Mouse (Mus musculus): Measurements from ENCODE around the gene Tmem191c. TPM values are rescaled to one million over a fixed set of nuclear protein-coding genes. Genes with fewer than 3 reads are reported as not detected.

Gene Tmem191c
- polyA plus RNA-seq, 1 experiment from 2014 or later, result 25.3 TPM

- WGBS, result 84% methylated on average over 5 of the region's 5 CpGs
- ATAC-seq (ENCODE audit: low FRiP score, low TSS enrichment), result no peak
- peaks cover 95% of the 10 kb centered on the region for H3K36me3 ChIP-seq (ENCODE audit: control insufficient read depth, insufficient read depth, low read length)
- no peaks in the 10 kb centered on the region for H3K9me3 ChIP-seq (ENCODE audit: control insufficient read depth, low read length)
- H3K4me3 ChIP-seq (replicated peaks; ENCODE audit: low read depth, low read length), result no peak overlapping the region
- no peaks in the 10 kb centered on the region for H3K4me1 ChIP-seq (ENCODE audit: control insufficient read depth, insufficient read depth, low read length)
- H3K27me3 ChIP-seq (ENCODE audit: control insufficient read depth, insufficient read depth, low read length), result no peaks in the 10 kb centered on the region
- no peak overlapping the region for H3K4me2 ChIP-seq (ENCODE audit: low read length)
- no peak for DNase-seq
- H3K27ac ChIP-seq (replicated peaks; ENCODE audit: low read depth, low read length), result no peak overlapping the region
- H3K9ac ChIP-seq (replicated peaks; ENCODE audit: low read length), result no peak overlapping the region
These were observed 27.8 kb downstream of the Tmem191c start for GRCm38 (mm10) chr16:17303521-17304245.

GRCm38 (mm10) chr16:17307461-17307860, 31.6 kb downstream of the Tmem191c start:
- no peak for ATAC-seq (ENCODE audit: low FRiP score, low TSS enrichment)

GRCm38 (mm10) chr16:17309036-17309435, 33.2 kb downstream of the Tmem191c start:
- Histone ChIP-seq H3K27me3 (ENCODE audit: control insufficient read depth, insufficient read depth, low read length) (no peaks in the 10 kb centered on the region), H3K27ac (replicated peaks; ENCODE audit: low read depth, low read length) (no peak overlapping the region), H3K4me1 (ENCODE audit: control insufficient read depth, insufficient read depth, low read length) (no peaks in the 10 kb centered on the region), H3K4me3 (replicated peaks; ENCODE audit: low read depth, low read length) (no peak overlapping the region), H3K36me3 (ENCODE audit: control insufficient read depth, insufficient read depth, low read length) (peaks cover 90% of the 10 kb centered on the region), H3K9me3 (ENCODE audit: control insufficient read depth, low read length) (no peaks in the 10 kb centered on the region), H3K9ac (replicated peaks; ENCODE audit: low read length) (no peak overlapping the region), H3K4me2 (ENCODE audit: low read length) (no peak overlapping the region)
- ATAC-seq (ENCODE audit: low FRiP score, low TSS enrichment) (no peak), DNase-seq (no peak)
- WGBS, result 97% methylated on average over 10 of the region's 10 CpGs

More at GRCm38 (mm10) chr16:17307461-17307860, 31.6 kb downstream of the Tmem191c start:
- Histone ChIP-seq H3K27ac (replicated peaks; ENCODE audit: low read depth, low read length) (no peak overlapping the region), H3K4me3 (replicated peaks; ENCODE audit: low read depth, low read length) (no peak overlapping the region), H3K4me2 (ENCODE audit: low read length) (no peak overlapping the region), H3K4me1 (ENCODE audit: control insufficient read depth, insufficient read depth, low read length) (no peaks in the 10 kb centered on the region), H3K36me3 (ENCODE audit: control insufficient read depth, insufficient read depth, low read length) (peaks cover 92% of the 10 kb centered on the region), H3K27me3 (ENCODE audit: control insufficient read depth, insufficient read depth, low read length) (no peaks in the 10 kb centered on the region), H3K9ac (replicated peaks; ENCODE audit: low read length) (no peak overlapping the region), H3K9me3 (ENCODE audit: control insufficient read depth, low read length) (no peaks in the 10 kb centered on the region)
- WGBS, result 93% methylated on average over 5 of the region's 5 CpGs
- DNase-seq, result no peak

GRCm38 (mm10) chr16:17312531-17312930, 36.7 kb downstream of the Tmem191c start:
- H3K4me3 ChIP-seq (replicated peaks; ENCODE audit: low read depth, low read length), result no peak overlapping the region
- no peak for ATAC-seq (ENCODE audit: low FRiP score, low TSS enrichment)
- H3K27ac ChIP-seq (replicated peaks; ENCODE audit: low read depth, low read length), result no peak overlapping the region
- WGBS, result 96% methylated on average over 5 of the region's 5 CpGs
- H3K4me2 ChIP-seq (ENCODE audit: low read length), result no peak overlapping the region
- peaks cover 94% of the 10 kb centered on the region for H3K36me3 ChIP-seq (ENCODE audit: control insufficient read depth, insufficient read depth, low read length)
- no peaks in the 10 kb centered on the region for H3K9me3 ChIP-seq (ENCODE audit: control insufficient read depth, low read length)
- DNase-seq, result no peak
- no peak overlapping the region for H3K9ac ChIP-seq (replicated peaks; ENCODE audit: low read length)
- H3K27me3 ChIP-seq (ENCODE audit: control insufficient read depth, insufficient read depth, low read length), result no peaks in the 10 kb centered on the region
- H3K4me1 ChIP-seq (ENCODE audit: control insufficient read depth, insufficient read depth, low read length), result no peaks in the 10 kb centered on the region

GRCm38 (mm10) chr16:17316554-17316953, 40.7 kb downstream of the Tmem191c start:
- no peak overlapping the region for H3K9ac ChIP-seq (replicated peaks; ENCODE audit: low read length)

GRCm38 (mm10) chr16:17321481-17321880, 45.6 kb downstream of the Tmem191c start:
- DNase-seq (peak; percentile 12), ATAC-seq (ENCODE audit: low FRiP score, low TSS enrichment) (no peak)
- Histone ChIP-seq H3K9me3 (ENCODE audit: control insufficient read depth, low read length) (no peaks in the 10 kb centered on the region), H3K4me3 (replicated peaks; ENCODE audit: low read depth, low read length) (no peak overlapping the region), H3K27ac (replicated peaks; ENCODE audit: low read depth, low read length) (no peak overlapping the region), H3K9ac (replicated peaks; ENCODE audit: low read length) (no peak overlapping the region), H3K27me3 (ENCODE audit: control insufficient read depth, insufficient read depth, low read length) (no peaks in the 10 kb centered on the region), H3K4me2 (ENCODE audit: low read length) (no peak overlapping the region), H3K4me1 (ENCODE audit: control insufficient read depth, insufficient read depth, low read length) (no peaks in the 10 kb centered on the region), H3K36me3 (ENCODE audit: control insufficient read depth, insufficient read depth, low read length) (peaks cover 88% of the 10 kb centered on the region)
- 83% methylated on average over 5 of the region's 5 CpGs for WGBS

More at GRCm38 (mm10) chr16:17316554-17316953, 40.7 kb downstream of the Tmem191c start:
- Histone ChIP-seq H3K4me2 (ENCODE audit: low read length) (no peak overlapping the region), H3K9me3 (ENCODE audit: control insufficient read depth, low read length) (no peaks in the 10 kb centered on the region), H3K27ac (replicated peaks; ENCODE audit: low read depth, low read length) (no peak overlapping the region), H3K27me3 (ENCODE audit: control insufficient read depth, insufficient read depth, low read length) (no peaks in the 10 kb centered on the region), H3K36me3 (ENCODE audit: control insufficient read depth, insufficient read depth, low read length) (peaks cover 87% of the 10 kb centered on the region), H3K4me3 (replicated peaks; ENCODE audit: low read depth, low read length) (no peak overlapping the region), H3K4me1 (ENCODE audit: control insufficient read depth, insufficient read depth, low read length) (no peaks in the 10 kb centered on the region)
- no peak for ATAC-seq (ENCODE audit: low FRiP score, low TSS enrichment)
- no peak for DNase-seq
- 96% methylated on average over 7 of the region's 7 CpGs for WGBS

GRCm38 (mm10) chr16:17324745-17325144, 48.9 kb downstream of the Tmem191c start:
- Histone ChIP-seq H3K4me3 (replicated peaks; ENCODE audit: low read depth, low read length) (no peak overlapping the region), H3K27ac (replicated peaks; ENCODE audit: low read depth, low read length) (no peak overlapping the region), H3K9ac (replicated peaks; ENCODE audit: low read length) (no peak overlapping the region), H3K4me2 (ENCODE audit: low read length) (no peak overlapping the region), H3K4me1 (ENCODE audit: control insufficient read depth, insufficient read depth, low read length) (no peaks in the 10 kb centered on the region), H3K36me3 (ENCODE audit: control insufficient read depth, insufficient read depth, low read length) (peaks cover 67% of the 10 kb centered on the region), H3K9me3 (ENCODE audit: control insufficient read depth, low read length) (no peaks in the 10 kb centered on the region), H3K27me3 (ENCODE audit: control insufficient read depth, insufficient read depth, low read length) (no peaks in the 10 kb centered on the region)
- DNase-seq, result no peak
- ATAC-seq (ENCODE audit: low FRiP score, low TSS enrichment), result no peak
- WGBS, result 93% methylated on average over 5 of the region's 5 CpGs

- no peak overlapping the region for H3K9ac ChIP-seq (replicated peaks; ENCODE audit: low read length)
- no peak for DNase-seq
- H3K27ac ChIP-seq (replicated peaks; ENCODE audit: low read depth, low read length), result no peak overlapping the region
- no peak for ATAC-seq (ENCODE audit: low FRiP score, low TSS enrichment)
- peaks cover 63% of the 10 kb centered on the region for H3K36me3 ChIP-seq (ENCODE audit: control insufficient read depth, insufficient read depth, low read length)
- H3K4me2 ChIP-seq (ENCODE audit: low read length), result no peak overlapping the region
- no peaks in the 10 kb centered on the region for H3K4me1 ChIP-seq (ENCODE audit: control insufficient read depth, insufficient read depth, low read length)
- no peak overlapping the region for H3K4me3 ChIP-seq (replicated peaks; ENCODE audit: low read depth, low read length)
- H3K9me3 ChIP-seq (ENCODE audit: control insufficient read depth, low read length), result no peaks in the 10 kb centered on the region
- WGBS, result 95% methylated on average over 2 of the region's 2 CpGs
- H3K27me3 ChIP-seq (ENCODE audit: control insufficient read depth, insufficient read depth, low read length), result no peaks in the 10 kb centered on the region
These were observed 50.2 kb downstream of the Tmem191c start for GRCm38 (mm10) chr16:17326064-17326463.

- 100% methylated on average over 1 of the region's 1 CpGs for WGBS
- Histone ChIP-seq H3K9ac (replicated peaks; ENCODE audit: low read length) (no peak overlapping the region), H3K27me3 (ENCODE audit: control insufficient read depth, insufficient read depth, low read length) (no peaks in the 10 kb centered on the region)
These were observed 54.1 kb downstream of the Tmem191c start for GRCm38 (mm10) chr16:17329848-17330570.

More at GRCm38 (mm10) chr16:17329848-17330570, 54.1 kb downstream of the Tmem191c start:
- Histone ChIP-seq H3K27ac (replicated peaks; ENCODE audit: low read depth, low read length) (no peak overlapping the region), H3K4me3 (replicated peaks; ENCODE audit: low read depth, low read length) (no peak overlapping the region), H3K4me2 (ENCODE audit: low read length) (no peak overlapping the region), H3K36me3 (ENCODE audit: control insufficient read depth, insufficient read depth, low read length) (peaks cover 26% of the 10 kb centered on the region), H3K9me3 (ENCODE audit: control insufficient read depth, low read length) (no peaks in the 10 kb centered on the region), H3K4me1 (ENCODE audit: control insufficient read depth, insufficient read depth, low read length) (no peaks in the 10 kb centered on the region)
- no peak for DNase-seq
- ATAC-seq (ENCODE audit: low FRiP score, low TSS enrichment), result no peak
